In genomic region chr19:41007733-41008132, GRCm38 (mm10) we compare ENCODE assay signal across 23 mouse cellular contexts. TPM values are rescaled to one million over a fixed set of nuclear protein-coding genes. Genes with fewer than 3 reads are reported as not detected.
"Had no signal": no experiment of that assay in that cellular context is flagged by ENCODE, and none has a peak within 500 bp of the region (broad histone marks: within the 10 kb centered on the region; RNA-seq: fewer than 3 reads in every experiment).

No protein-coding gene starts in this region.

- H3K4me3 ChIP-seq: layer of hippocampus, adult 2 months; limb, embryonic 10.5 days; limb, embryonic 13.5 days; liver, embryonic 12.5 days; liver, embryonic 15.5 days; midbrain, embryonic 12.5 days; midbrain, embryonic 15.5 days; neural tube, embryonic 12.5 days; neural tube, embryonic 15.5 days; stomach, embryonic 15.5 days had no signal

- H3K27ac ChIP-seq: layer of hippocampus, adult 2 months; limb, embryonic 10.5 days; limb, embryonic 13.5 days; liver, embryonic 12.5 days; liver, embryonic 15.5 days; macrophage; midbrain, embryonic 12.5 days; midbrain, embryonic 15.5 days; neural tube, embryonic 12.5 days; neural tube, embryonic 15.5 days; stomach, embryonic 15.5 days had no signal

- H3K36me3 ChIP-seq: limb, embryonic 10.5 days; limb, embryonic 13.5 days; liver, embryonic 12.5 days; liver, embryonic 15.5 days; midbrain, embryonic 12.5 days; midbrain, embryonic 15.5 days; neural tube, embryonic 12.5 days; neural tube, embryonic 15.5 days; stomach, embryonic 15.5 days had no signal

- H3K4me1 ChIP-seq: limb, embryonic 10.5 days; liver, embryonic 12.5 days; liver, embryonic 15.5 days; midbrain, embryonic 12.5 days; midbrain, embryonic 15.5 days; neural tube, embryonic 12.5 days; stomach, embryonic 15.5 days had no signal

- H3K9me3 ChIP-seq: limb, embryonic 10.5 days; liver, embryonic 12.5 days; liver, embryonic 15.5 days; midbrain, embryonic 12.5 days; midbrain, embryonic 15.5 days; neural tube, embryonic 15.5 days; stomach, embryonic 15.5 days had no signal

- DNase-seq: kidney, adult 8-10 months; kidney, postnatal 14 days; layer of hippocampus, adult 9-11 months; liver; lung, adult 18-20 months; right cerebral cortex, adult 18-20 months; right cerebral cortex, postnatal 14 days; right cerebral cortex, postnatal 4 days; spleen, adult 18-20 months; thymus, postnatal 36 days had no signal

- H3K27me3 ChIP-seq: midbrain, embryonic 15.5 days; neural tube, embryonic 12.5 days; neural tube, embryonic 15.5 days; stomach, embryonic 15.5 days had no signal

- ATAC-seq: liver, embryonic 12.5 days; midbrain, embryonic 15.5 days had no signal

- H3K4me2 ChIP-seq: limb, embryonic 13.5 days; liver, embryonic 12.5 days; liver, embryonic 15.5 days; midbrain, embryonic 12.5 days; midbrain, embryonic 15.5 days; neural tube, embryonic 12.5 days; neural tube, embryonic 15.5 days; stomach, embryonic 15.5 days had no signal

- H3K9ac ChIP-seq: limb, embryonic 13.5 days; liver, embryonic 12.5 days; liver, embryonic 15.5 days; midbrain, embryonic 12.5 days; midbrain, embryonic 15.5 days; neural tube, embryonic 12.5 days; neural tube, embryonic 15.5 days; stomach, embryonic 15.5 days had no signal

RNA-seq across cellular contexts. Expression of gene Dntt, which starts 21.3 kb away (rescaled TPM):
- polyA plus RNA-seq: intestine, embryonic 14.5 days; limb, embryonic 10.5 days; limb, embryonic 13.5 days; liver, embryonic 15.5 days; lung, embryonic 16.5 days had no signal
